Mouse (Mus musculus): ENCODE data around the gene Klhl22.
"Not testable (repeated sequence)": the region's sequence is repeated elsewhere in the genome, so short reads cannot be mapped to it uniquely, and the experiment has no call there.

Klhl22 gene

GRCm38 (mm10) chr16:17759344-17759773, at the start of gene Klhl22:
Gene Klhl22 (plus strand): TSS chr16:17759618.
- DNase-seq (ENCODE audit: low spot score in 2 of 2), result peak; percentile 86 to 92

GRCm38 (mm10) chr16:17717791-17718190, 41.6 kb upstream of the Klhl22 start:
- DNase-seq (ENCODE audit: low spot score in 2 of 2), result no peak

GRCm38 (mm10) chr16:17721114-17721808, 38.2 kb upstream of the Klhl22 start:
- DNase-seq (ENCODE audit: low spot score in 2 of 2), result no peak

- no peak for DNase-seq (ENCODE audit: low spot score in 2 of 2)
Observed at GRCm38 (mm10) chr16:17721822-17722460, 37.5 kb upstream of the Klhl22 start.

GRCm38 (mm10) chr16:17722461-17723324, 36.7 kb upstream of the Klhl22 start:
- peak; percentile 70 to 90 for DNase-seq (ENCODE audit: low spot score in 2 of 2)

- DNase-seq (ENCODE audit: low spot score in 2 of 2), result no peak
Observed at GRCm38 (mm10) chr16:17723325-17723626, 36.1 kb upstream of the Klhl22 start.

- DNase-seq (ENCODE audit: low spot score in 2 of 2), result no peak
Observed at GRCm38 (mm10) chr16:17724448-17724847, 35.0 kb upstream of the Klhl22 start.

GRCm38 (mm10) chr16:17727179-17727861, 32.1 kb upstream of the Klhl22 start:
- no peak for DNase-seq (ENCODE audit: low spot score in 2 of 2)

- no peak for DNase-seq (ENCODE audit: low spot score in 2 of 2)
Observed at GRCm38 (mm10) chr16:17729974-17730373, 29.4 kb upstream of the Klhl22 start.

- no peak for DNase-seq (ENCODE audit: low spot score in 2 of 2)
Observed at GRCm38 (mm10) chr16:17732021-17732420, 27.4 kb upstream of the Klhl22 start.

GRCm38 (mm10) chr16:17732431-17732830, 27.0 kb upstream of the Klhl22 start:
- no peak for DNase-seq (ENCODE audit: low spot score in 2 of 2)

- no peak for DNase-seq (ENCODE audit: low spot score in 2 of 2)
Observed at GRCm38 (mm10) chr16:17732841-17733340, 26.5 kb upstream of the Klhl22 start, which contains the start of gene Med15. Gene Med15 (minus strand): TSS chr16:17732891.

GRCm38 (mm10) chr16:17733646-17734045, 25.8 kb upstream of the Klhl22 start:
- no peak for DNase-seq (ENCODE audit: low spot score in 2 of 2)

GRCm38 (mm10) chr16:17734872-17735271, 24.5 kb upstream of the Klhl22 start:
- not testable (repeated sequence) for DNase-seq (ENCODE audit: low spot score in 2 of 2)

- DNase-seq (ENCODE audit: low spot score in 2 of 2), result no peak
Observed at GRCm38 (mm10) chr16:17736156-17736555, 23.3 kb upstream of the Klhl22 start.

- no peak for DNase-seq (ENCODE audit: low spot score in 2 of 2)
Observed at GRCm38 (mm10) chr16:17740080-17740479, 19.3 kb upstream of the Klhl22 start.

GRCm38 (mm10) chr16:17742810-17743209, 16.6 kb upstream of the Klhl22 start:
- no peak for DNase-seq (ENCODE audit: low spot score in 2 of 2)

- DNase-seq (ENCODE audit: low spot score in 2 of 2), result no peak
Observed at GRCm38 (mm10) chr16:17743279-17743678, 16.1 kb upstream of the Klhl22 start.

- DNase-seq (ENCODE audit: low spot score in 2 of 2), result peak in 1 of 2 experiments; percentile 34
Observed at GRCm38 (mm10) chr16:17744536-17744935, 14.9 kb upstream of the Klhl22 start.

GRCm38 (mm10) chr16:17745067-17745466, 14.4 kb upstream of the Klhl22 start:
- no peak for DNase-seq (ENCODE audit: low spot score in 2 of 2)

- no peak for DNase-seq (ENCODE audit: low spot score in 2 of 2)
Observed at GRCm38 (mm10) chr16:17753001-17753400, 6.4 kb upstream of the Klhl22 start.

GRCm38 (mm10) chr16:17753686-17754085, 5.7 kb upstream of the Klhl22 start:
- no peak for DNase-seq (ENCODE audit: low spot score in 2 of 2)

Measured in cerebellum, postnatal 4 days (tissue).